Mouse (Mus musculus) ES-E14 (cell line): Measurements from ENCODE around the gene Tom1.

Experiments used
- CHD2 ChIP-seq: IDR thresholded peaks from 2 replicates; pipeline ENCODE4 v1.6.1; 2014; ENCODE audit warnings: mild to moderate bottlenecking, low read depth, low read length, inconsistent platforms
- ZC3H11A ChIP-seq: IDR thresholded peaks from 2 replicates; pipeline ENCODE4 v1.6.1; 2012; ENCODE audit warnings: low read depth, mild to moderate bottlenecking, inconsistent platforms, low read length, borderline replicate concordance
- ZNF384 ChIP-seq: IDR thresholded peaks from 2 replicates; pipeline ENCODE4 v1.6.1; 2012; ENCODE audit warnings: low read depth, low read length, inconsistent platforms

DNA sequence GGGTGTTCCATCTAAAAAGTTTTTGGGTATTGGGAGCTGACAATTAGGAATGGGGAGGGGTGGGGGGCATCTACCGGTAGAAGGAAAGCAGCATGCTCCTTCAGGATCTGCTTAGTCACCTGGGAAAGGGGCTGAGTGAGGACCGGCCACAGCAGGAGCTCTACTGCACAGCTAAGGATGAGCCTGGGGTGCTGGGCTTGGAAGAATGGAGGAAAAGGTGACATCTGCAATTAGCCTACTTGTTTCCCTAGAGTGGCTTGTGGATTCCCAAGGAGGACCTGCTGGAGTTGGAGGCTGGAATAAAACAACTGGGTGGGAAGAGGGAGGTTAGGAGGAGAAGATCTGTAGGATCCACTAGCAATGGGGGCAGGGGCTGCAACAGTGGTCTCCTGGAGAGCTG, 19.9 kb upstream of the Tom1 start:
- no peak for TF ChIP-seq CHD2
- no peak for TF ChIP-seq ZC3H11A
- TF ChIP-seq ZNF384: no peak
